Mouse (Mus musculus) cortical plate, adult 2 months (tissue): ENCODE measurements at regions not wholly inside any gene's neighbourhood (a gene's known extent, or its start where the extent isn't known, plus 50 kb on each side); places are given as distances from the start of the nearest gene placed in this dataset.

ENCODE experiments used
- H3K27ac ChIP-seq: fragments of 200-500 bp; 2 replicates; pipeline ENCODE4 v1.5.1; 2012; ENCODE audit warnings: low read length, control low read depth, inconsistent platforms; ENCODE audit not compliant: insufficient read depth
- H3K4me1 ChIP-seq: fragments of 200-500 bp; 2 replicates; pipeline ENCODE4 v1.6.1; 2011; ENCODE audit warnings: low read length; ENCODE audit not compliant: control insufficient read depth, insufficient read depth
- H3K4me3 ChIP-seq: fragments of 200-500 bp; 2 replicates; pipeline ENCODE4 v1.5.1; 2011; ENCODE audit warnings: mild to moderate bottlenecking, low read length, control low read depth; ENCODE audit not compliant: insufficient read depth
- CTCF ChIP-seq: fragments of 200-500 bp; IDR thresholded peaks from 2 replicates; pipeline ENCODE4 v1.5.1; 2011; ENCODE audit warnings: mild to moderate bottlenecking, control low read depth, low read length; ENCODE audit not compliant: insufficient read depth; ENCODE audit errors: extremely low read depth
- POLR2A ChIP-seq: fragments of 200-500 bp; IDR thresholded peaks from 2 replicates; pipeline ENCODE4 v1.6.1; 2011; ENCODE audit warnings: mild to moderate bottlenecking, low read length, control low read depth; ENCODE audit not compliant: insufficient read depth; ENCODE audit errors: extremely low read depth

DNA sequence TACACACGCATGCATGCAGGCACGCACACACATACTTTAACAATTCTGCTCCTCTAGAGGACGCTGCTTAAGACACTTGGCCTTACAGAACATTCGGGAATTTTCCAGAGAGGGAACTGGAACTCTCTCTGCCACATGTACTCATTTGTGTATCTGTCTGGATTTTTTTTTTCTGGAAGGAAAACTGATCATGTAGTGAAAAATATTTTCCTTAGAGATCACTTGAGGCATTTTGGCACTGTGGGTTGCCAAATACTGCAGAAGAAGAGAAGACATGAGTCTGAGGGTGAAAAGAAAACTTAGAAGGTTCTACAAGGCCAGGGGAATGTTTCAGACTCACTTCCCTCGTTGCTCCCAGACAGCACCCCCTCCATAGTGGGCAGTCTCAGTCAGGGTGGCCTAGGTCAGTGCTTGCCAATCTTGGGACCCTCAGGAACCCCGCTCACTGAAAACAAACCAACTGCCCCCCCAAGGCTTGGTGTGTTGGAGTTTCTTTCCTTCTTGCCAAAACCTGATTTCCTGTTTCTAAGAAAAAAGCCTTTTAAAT is 203.0 kb downstream of the Gm12728 start:
- no peak overlapping the region for H3K4me3 ChIP-seq
- TF ChIP-seq POLR2A (no peak), CTCF (no peak)
- H3K27ac ChIP-seq = no peak overlapping the region
- no peaks in the 10 kb centered on the region for H3K4me1 ChIP-seq

DNA sequence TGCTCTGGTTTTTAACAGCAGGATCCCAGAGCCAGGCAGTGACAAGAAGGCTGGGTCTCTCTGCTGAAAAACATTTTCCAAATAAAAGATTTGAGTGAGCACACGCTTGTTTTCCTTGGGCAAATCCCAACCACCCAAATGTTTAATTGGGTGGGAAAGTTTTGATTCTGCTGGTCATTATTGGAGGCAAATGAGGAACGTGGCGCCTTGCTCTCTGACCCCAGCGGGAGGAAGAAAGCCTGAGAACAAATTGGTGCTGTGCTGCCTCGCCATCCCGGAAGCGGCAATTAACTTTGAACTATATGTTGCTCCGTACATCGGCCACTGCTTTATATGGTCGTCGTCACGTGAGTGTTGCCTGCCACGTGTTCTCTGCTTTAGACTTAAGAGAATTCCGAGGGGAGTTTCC is 204.7 kb downstream of the Gm12728 start:
- Histone ChIP-seq H3K27ac (no peak overlapping the region), H3K4me3 (no peak overlapping the region), H3K4me1 (no peaks in the 10 kb centered on the region)
- TF ChIP-seq POLR2A (no peak), CTCF (no peak)

DNA sequence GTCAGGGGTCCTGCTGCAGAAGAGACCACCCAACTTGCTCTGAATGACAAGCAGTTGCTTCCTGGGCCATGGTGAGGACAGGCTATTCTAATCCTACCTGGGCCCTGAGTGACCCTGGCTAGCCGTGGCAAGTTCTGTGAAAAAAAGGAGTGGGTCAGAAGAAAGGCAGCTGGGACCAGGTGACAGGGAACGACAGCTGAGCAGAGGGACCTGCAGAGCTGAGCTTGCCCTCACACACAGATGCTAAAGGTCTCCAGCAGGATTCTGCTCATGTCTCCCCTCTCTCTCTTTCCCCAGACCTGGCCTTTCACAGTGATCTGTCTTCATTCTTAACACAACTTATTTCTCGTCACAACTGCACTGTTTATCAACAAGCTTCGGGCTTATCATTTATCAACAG is 206.4 kb downstream of the Gm12728 start:
- Histone ChIP-seq H3K27ac (no peak overlapping the region), H3K4me1 (no peaks in the 10 kb centered on the region), H3K4me3 (no peak overlapping the region)
- TF ChIP-seq POLR2A (no peak), CTCF (no peak)

DNA sequence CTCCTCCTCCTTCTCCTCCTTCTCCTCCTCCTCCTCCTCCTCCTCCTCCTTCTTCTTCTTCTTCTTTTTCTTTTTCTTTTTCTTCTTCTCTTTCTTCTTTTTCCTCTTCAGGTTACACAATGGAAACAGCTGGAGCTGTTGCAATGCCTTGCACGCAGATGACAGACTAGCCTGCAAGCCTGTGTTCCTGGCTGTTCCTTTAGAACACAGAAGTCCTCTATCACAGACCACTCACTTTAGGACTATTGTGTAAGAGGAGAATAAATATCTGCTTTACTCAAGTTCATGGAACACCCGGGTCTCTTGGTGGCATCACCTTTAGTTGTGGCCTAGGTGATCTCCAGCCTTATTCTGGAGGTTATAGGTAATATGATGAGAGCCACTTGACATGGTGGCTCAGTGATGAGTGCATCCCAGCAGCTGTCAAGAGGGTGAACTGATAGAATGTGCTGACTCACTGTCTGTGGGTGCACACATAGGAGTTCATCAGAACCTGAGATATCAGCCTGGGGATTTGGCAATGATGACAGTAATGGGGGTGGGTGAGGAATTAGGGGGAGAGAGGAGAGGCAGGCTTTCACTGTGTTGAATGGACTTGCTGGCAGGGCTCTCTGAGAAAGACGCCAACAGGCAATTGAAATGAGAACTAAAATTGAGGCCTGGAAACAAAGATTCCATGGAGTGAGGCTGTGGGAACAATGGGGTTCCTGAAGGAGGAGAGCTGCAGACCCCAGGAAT is 207.4 kb downstream of the Gm12728 start:
- Histone ChIP-seq H3K4me1 (no peaks in the 10 kb centered on the region), H3K4me3 (no peak overlapping the region), H3K27ac (no peak overlapping the region)
- TF ChIP-seq CTCF = no peak
- no peak for TF ChIP-seq POLR2A

DNA sequence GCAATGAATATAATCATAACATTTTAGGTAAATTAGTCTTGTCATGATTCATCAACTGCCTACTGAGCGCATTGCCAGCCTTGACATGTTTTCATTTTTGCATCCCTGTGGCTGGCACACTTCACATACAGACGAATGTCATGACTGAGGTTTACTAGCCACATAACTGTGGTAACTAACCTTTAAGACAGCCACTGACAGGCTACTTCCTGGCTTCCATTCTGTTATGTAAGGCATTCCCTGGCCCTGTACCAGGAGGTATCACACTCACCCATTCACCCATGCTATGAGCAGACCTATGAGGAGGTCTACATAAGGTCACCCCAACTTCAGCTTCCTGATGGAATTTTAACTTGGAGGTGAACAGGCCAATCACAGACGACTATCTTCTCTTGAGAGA is 212.8 kb downstream of the Gm12728 start:
- TF ChIP-seq POLR2A (no peak), CTCF (no peak)
- H3K4me1 ChIP-seq = peaks cover 2% of the 10 kb centered on the region; the same call in 1 of the 2 replicates
- H3K4me3 ChIP-seq = no peak overlapping the region
- H3K27ac ChIP-seq = no peak overlapping the region

DNA sequence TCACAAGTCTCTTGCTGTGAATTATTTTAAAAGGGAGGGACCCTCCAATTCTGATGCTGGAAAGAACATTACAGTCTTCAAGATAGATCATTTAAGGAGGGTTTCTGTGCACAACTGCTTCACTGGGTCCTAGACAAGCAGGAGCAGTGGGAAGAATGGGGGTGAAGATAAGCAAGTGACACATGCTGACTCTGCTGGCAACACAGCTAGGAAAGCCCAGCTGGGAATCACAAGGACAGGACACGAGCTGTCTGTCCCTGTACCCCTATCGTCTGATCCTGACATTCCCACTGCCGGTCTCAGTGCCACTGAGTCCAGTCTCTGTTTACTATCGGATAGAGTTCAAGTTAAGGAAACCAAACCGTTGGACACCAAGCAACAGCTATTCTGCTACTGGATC is 216.3 kb downstream of the Gm12728 start:
- peaks cover 4% of the 10 kb centered on the region; the same call in 1 of the 2 replicates for H3K4me1 ChIP-seq
- H3K4me3 ChIP-seq = no peak overlapping the region
- no peak for TF ChIP-seq CTCF
- TF ChIP-seq POLR2A = no peak
- H3K27ac ChIP-seq = no peak overlapping the region

DNA sequence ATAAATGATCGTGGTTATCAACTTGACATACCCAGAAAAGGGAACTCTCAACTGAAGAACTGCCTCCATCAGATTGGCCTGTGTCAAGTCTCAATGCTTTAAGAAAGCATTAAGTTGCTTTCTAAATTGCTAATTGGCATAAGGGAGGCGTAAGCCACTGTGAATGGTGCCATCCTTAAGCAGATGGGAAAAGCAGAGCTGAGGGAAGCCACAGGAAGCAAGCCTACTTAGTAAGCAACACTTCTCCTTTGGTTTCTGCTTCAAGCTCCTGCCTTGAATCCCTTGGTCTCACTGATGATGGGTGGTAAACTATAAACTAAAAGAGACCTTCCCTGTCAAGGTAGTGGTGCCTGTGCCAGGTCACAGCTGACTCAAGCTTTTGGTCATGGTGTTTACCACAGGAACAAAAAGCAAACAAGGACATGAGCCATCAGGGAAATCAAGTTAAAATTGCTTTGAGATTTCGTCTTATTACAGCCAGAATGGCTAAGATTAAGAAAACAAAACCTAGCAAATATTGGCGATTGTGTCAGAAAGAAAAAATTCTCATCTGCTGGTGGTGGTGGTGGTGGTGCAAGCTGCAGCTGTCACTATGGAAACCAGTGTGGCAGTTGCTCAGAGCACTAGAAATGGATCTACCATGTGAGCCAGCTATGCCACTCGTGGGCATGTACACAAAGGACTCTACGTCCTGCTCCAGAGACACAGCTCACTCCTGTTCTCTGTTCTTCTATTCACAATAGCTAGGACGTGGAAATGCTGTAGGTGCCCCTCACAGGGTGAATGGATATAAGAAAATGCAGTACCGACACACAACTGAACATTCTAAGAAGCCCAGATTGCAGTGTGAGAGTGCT is 217.9 kb downstream of the Gm12728 start:
- Histone ChIP-seq H3K27ac (no peak overlapping the region; the same call in 1 of the 2 replicates), H3K4me1 (peaks cover 4% of the 10 kb centered on the region; the same call in 1 of the 2 replicates), H3K4me3 (no peak overlapping the region)
- TF ChIP-seq POLR2A (no peak), CTCF (no peak)

DNA sequence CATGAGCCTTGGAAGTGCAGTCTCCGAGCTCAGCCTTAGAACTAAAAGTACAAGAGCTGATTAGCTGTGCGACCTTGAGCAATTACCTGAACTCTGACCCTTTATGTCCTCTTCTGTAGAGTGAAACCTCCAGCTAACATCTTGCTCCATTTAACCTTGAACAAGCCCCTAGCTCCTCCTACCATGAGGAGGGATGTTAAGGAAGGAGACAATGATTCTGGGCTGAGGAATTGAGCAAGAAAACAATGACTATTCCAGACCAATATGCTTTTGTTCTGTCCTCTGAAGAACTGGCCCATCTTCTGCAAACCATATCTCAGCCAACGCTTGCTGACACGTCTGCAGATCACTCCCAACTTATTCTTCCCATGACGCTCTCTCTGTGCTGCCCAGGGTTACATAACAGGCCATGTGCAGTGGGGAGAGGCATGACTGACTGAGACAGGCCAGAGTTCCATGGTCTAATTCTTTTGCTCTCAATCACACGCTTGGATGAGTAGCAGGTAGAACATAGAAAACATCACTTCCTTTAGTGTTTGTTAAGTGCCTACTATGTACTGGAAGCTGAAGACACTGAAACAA is 227.5 kb downstream of the Gm12728 start:
- TF ChIP-seq CTCF (no peak), POLR2A (no peak)

DNA sequence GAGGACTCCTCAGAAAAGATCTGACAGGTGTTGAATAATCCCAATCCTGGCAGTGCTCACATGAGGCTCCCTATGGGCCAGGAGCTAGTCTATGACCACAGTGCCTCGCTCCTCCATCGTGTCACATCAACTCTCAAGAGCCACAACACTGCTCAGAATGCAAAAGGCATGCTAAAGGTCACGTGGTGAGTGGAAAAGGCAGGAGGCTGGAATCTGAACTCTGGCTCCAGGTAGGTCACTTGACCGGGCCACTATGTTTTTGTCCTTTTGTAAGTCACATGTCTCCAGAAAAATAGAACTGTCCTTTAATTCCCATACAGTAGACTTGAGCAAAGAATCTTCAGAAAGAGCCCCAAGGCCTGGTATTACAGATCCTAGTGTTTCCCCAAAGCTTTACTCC is 229.3 kb downstream of the Gm12728 start:
- TF ChIP-seq POLR2A (no peak), CTCF (no peak)
- H3K4me1 ChIP-seq = no peaks in the 10 kb centered on the region
- no peak overlapping the region for H3K4me3 ChIP-seq
- H3K27ac ChIP-seq = no peak overlapping the region

More for the DNA sequence above, 227.5 kb downstream of the Gm12728 start:
- Histone ChIP-seq H3K4me1 (no peaks in the 10 kb centered on the region), H3K4me3 (no peak overlapping the region), H3K27ac (no peak overlapping the region)
